Mouse (Mus musculus) ES-Bruce4 (cell line): ENCODE results near the gene Ptges2. TPM values are rescaled to one million over a fixed set of nuclear protein-coding genes. Genes with fewer than 3 reads are reported as not detected.

Source experiments
- H3K27ac ChIP-seq: 2 replicates; pipeline ENCODE4 v1.5.1; 2012; ENCODE audit warnings: low read length, inconsistent platforms; ENCODE audit not compliant: insufficient read depth
- H3K27me3 ChIP-seq: 2 replicates; pipeline ENCODE4 v1.6.1; 2012; ENCODE audit warnings: mild to moderate bottlenecking, low read length, inconsistent platforms; ENCODE audit not compliant: control insufficient read depth, poor library complexity, insufficient read depth, severe bottlenecking
- H3K36me3 ChIP-seq: 2 replicates; pipeline ENCODE4 v1.6.1; 2012; ENCODE audit warnings: inconsistent platforms, mild to moderate bottlenecking, low read length, moderate library complexity; ENCODE audit not compliant: control insufficient read depth, poor library complexity, insufficient read depth, severe bottlenecking
- H3K4me1 ChIP-seq: one replicate; pipeline ENCODE4 v1.8.1; 2011; ENCODE audit warnings: low read length; ENCODE audit not compliant: control insufficient read depth, insufficient read depth
- H3K4me3 ChIP-seq: 2 replicates; pipeline ENCODE4 v1.5.1; 2011; ENCODE audit warnings: low read depth, mild to moderate bottlenecking, low read length
- H3K9ac ChIP-seq: 2 replicates; pipeline ENCODE4 v1.6.1; 2012; ENCODE audit warnings: low read depth, mild to moderate bottlenecking, inconsistent platforms; ENCODE audit not compliant: poor library complexity, severe bottlenecking
- H3K9me3 ChIP-seq: replicated peaks from 2 replicates; pipeline ENCODE4 v1.6.1; 2012; ENCODE audit warnings: mild to moderate bottlenecking, low read length, inconsistent platforms; ENCODE audit not compliant: control insufficient read depth, poor library complexity, insufficient read depth, severe bottlenecking
- CTCF ChIP-seq: IDR thresholded peaks from one replicate; pipeline ENCODE4 v1.8.1; 2011; ENCODE audit warnings: low read depth, low read length
- EP300 ChIP-seq: IDR thresholded peaks from 2 replicates; pipeline ENCODE4 v1.6.1; 2011; ENCODE audit warnings: low read depth, low read length; ENCODE audit not compliant: insufficient read depth
- POLR2A ChIP-seq: IDR thresholded peaks from one replicate; pipeline ENCODE4 v1.8.1; 2011; ENCODE audit warnings: low read length; ENCODE audit not compliant: insufficient read depth
- polyA plus RNA-seq: library from polyadenylated mRNA; stranded (reverse); fragments of >200 nt; gene quantifications from 2 replicates; pipeline ENCODE4 v1.2.4, GENCODE M21; 2011; ENCODE audit warnings: low read depth; ENCODE audit not compliant: missing spikeins, insufficient read depth, insufficient read length

The Ptges2 gene
- polyA plus RNA-seq, 1 experiment: 22.2 TPM

DNA sequence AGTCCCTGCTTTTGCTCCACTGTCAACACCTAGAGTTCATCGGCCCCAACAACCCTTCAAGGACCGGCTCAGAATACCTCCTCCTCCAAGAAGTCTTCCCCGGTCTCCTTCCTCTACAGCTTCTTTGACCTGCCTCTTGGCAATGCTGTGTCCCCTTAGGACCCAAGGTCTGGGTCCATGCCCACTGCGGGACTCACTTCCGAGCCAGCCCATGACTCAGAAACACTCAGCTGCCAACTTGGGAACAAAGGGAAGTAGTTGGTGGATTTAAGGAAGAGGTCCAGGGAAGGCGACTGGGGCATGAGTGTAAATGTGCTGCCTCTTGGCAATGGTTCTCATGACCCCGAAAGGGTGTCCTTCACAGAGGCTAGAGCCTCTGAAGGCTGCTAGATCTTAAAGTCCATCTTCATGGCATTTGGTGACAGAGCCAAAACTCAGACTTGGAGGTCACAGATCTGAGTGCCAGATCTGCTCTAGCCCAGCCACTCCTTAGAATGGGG, 15.6 kb upstream of the Ptges2 start:
- Histone ChIP-seq H3K36me3 (no peaks in the 10 kb centered on the region), H3K4me1 (no peaks in the 10 kb centered on the region), H3K9ac (no peak overlapping the region), H3K27me3 (no peaks in the 10 kb centered on the region), H3K4me3 (no peak overlapping the region), H3K9me3 (no peaks in the 10 kb centered on the region), H3K27ac (no peak overlapping the region)
- TF ChIP-seq EP300: no peak
- TF ChIP-seq POLR2A: no peak
- TF ChIP-seq CTCF: no peak

DNA sequence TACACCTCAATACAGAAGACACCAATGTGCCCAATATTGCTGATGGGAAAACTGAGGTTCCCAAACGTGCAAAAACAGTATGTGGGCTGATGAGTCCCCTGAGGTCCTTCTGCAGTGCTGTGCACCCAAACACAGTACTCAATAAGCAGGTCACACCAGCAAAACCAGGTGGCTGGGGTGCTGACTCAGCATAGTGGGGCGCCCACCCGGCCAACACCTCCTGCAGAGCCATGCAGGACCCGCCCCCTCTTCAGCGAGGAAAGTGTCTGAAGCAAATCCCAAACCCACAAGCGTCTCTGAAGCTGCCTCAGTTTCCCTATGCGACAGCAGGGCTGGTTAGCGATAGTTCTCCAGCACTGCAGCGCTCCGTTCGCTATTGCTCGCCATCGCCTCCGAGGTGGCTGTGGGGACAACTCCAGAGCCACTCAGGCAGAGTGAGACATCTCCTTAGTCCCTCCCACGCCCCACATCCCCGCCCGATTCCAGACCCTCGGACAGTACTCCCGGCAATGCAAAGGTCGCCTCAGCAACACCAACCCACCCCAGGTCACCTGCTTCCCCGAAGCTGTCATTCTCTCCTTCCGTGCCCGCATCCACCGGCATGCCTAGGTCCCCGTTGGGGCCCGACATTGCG, 14.4 kb upstream of the Ptges2 start:
- no peak overlapping the region for H3K27ac ChIP-seq

DNA sequence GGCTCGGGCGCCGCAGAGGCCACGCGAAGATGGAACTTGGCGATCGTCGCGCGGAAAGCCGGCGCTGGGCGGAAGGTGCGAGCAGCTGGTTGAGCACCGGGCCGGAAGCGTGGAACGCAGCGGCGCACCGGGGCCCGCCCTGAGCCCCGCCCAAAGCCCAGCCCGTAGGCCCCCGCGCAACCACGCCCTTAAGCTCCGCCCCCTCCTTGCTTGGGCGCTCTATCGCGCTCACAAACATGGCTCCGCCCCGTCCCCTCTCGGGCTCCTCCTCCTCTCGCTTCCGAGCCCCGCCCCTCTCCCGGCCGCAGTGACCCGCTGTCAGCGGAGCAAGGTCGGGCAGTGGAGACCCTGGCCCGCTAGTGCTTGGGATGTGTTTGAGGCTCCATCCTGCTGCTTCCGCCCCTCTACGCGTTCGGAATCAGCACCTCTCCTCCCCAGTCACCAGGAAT, 13.9 kb upstream of the Ptges2 start, which contains the start of gene 1110008P14Rik:
TSS of gene 1110008P14Rik (minus strand) at position 164 of the 449 bp plus-strand sequence.
- Histone ChIP-seq H3K27me3 (no peaks in the 10 kb centered on the region), H3K9me3 (no peaks in the 10 kb centered on the region), H3K4me3 (peak within 1 kb of the TSS; percentile 79), H3K9ac (peak within 1 kb of the TSS; percentile 57), H3K4me1 (no peaks in the 10 kb centered on the region), H3K36me3 (no peaks in the 10 kb centered on the region), H3K27ac (no peak within 1 kb of the TSS)
- TF ChIP-seq EP300 (no peak), CTCF (no peak), POLR2A (no peak)

More for the DNA sequence above, 14.4 kb upstream of the Ptges2 start:
- Histone ChIP-seq H3K4me1 (no peaks in the 10 kb centered on the region), H3K4me3 (peak overlapping the region; percentile 79), H3K27me3 (no peaks in the 10 kb centered on the region), H3K9ac (peak overlapping the region; percentile 57), H3K9me3 (no peaks in the 10 kb centered on the region), H3K36me3 (no peaks in the 10 kb centered on the region)
- TF ChIP-seq CTCF: no peak
- TF ChIP-seq EP300: no peak
- TF ChIP-seq POLR2A: no peak

DNA sequence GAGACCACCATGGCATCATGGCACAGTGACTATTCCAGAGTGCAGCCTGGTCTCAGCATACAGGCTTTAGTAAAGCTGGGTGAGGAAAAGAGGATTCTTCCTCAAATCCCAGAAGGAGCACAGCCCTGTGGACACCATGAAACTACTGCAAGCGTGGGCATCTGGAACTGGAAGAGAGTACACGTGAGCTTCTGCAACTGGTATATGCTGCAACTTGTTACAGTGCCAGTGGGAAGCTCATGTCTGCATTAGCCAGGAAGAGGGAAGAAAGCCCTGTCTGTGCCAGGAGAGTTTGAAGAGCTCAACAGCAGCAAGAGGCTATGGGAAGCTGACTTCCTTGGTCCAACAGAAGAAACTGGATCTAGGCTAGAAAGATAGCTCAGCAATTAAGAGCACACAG, 13.0 kb upstream of the Ptges2 start:
- TF ChIP-seq POLR2A (no peak), CTCF (no peak), EP300 (no peak)
- no peak overlapping the region for H3K27ac ChIP-seq
- no peaks in the 10 kb centered on the region for H3K4me1 ChIP-seq
- H3K27me3 ChIP-seq: no peaks in the 10 kb centered on the region
- H3K36me3 ChIP-seq: no peaks in the 10 kb centered on the region
- H3K9ac ChIP-seq: no peak overlapping the region
- H3K4me3 ChIP-seq: no peak overlapping the region
- no peaks in the 10 kb centered on the region for H3K9me3 ChIP-seq

DNA sequence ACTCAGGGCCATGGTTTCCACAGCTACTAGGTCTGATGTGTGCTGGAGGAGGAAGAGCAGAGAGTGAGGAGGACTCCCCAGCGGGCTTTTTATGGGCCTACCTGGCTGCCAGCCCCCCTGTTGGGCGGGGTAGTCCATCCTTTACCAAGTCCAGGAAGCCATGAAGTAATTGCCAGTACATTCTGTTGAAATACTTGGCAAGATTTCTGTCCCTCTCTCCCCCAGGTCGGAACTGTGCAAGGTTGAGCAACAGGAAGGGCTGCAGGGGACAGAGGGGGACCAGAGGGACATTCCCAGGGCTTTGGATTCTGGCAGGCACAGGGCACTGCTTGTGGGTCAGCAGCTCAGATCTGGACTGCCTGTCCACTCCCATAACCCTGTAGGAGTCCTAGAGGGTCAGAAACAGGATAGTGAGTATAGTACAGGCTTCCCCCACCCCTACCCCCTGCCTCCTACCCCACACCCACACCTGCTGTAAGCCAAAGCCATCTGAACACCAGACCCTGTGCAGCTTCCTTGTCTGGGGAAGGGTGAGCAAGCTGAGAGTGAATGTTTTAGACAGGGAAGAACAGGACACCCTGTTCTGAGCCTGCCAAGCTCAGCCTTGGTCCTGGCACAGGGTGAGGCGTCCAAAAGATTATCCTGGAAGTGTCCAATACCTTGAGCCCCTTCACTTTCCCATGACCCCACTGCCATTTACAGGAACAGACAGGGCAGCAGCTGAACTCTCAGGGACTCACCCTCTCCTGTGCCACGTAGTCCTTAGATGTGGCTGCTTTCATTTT, 7.8 kb upstream of the Ptges2 start, which contains the start of gene Lcn2:
TSS of gene Lcn2 (minus strand) at position 547 of the 785 bp plus-strand sequence.
- Histone ChIP-seq H3K4me1 (no peaks in the 10 kb centered on the region), H3K9ac (no peak within 1 kb of the TSS), H3K27ac (no peak within 1 kb of the TSS), H3K36me3 (no peaks in the 10 kb centered on the region), H3K4me3 (no peak within 1 kb of the TSS), H3K9me3 (no peaks in the 10 kb centered on the region), H3K27me3 (no peaks in the 10 kb centered on the region)
- TF ChIP-seq CTCF: no peak
- no peak for TF ChIP-seq POLR2A
- no peak for TF ChIP-seq EP300

DNA sequence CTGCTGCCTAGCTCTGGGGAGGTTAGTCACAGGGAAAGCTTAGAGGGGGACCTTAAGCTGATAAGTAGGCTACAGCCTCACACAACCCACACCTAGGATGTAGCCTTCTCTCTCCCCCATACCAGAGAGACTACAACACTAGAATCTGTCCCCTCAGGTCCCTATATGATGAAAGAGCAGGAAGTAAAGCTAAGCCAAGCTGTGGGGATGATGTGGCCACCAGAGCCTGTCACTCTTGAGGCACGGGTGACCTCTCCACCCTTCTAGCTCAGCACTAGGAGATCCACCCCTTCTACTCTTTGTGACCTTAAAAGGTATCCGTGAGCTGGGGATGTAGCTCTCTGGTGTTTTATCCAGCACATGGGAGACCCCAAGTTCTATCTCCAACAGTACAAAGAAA, 6.5 kb upstream of the Ptges2 start:
- Histone ChIP-seq H3K9ac (no peak overlapping the region), H3K4me3 (no peak overlapping the region), H3K27me3 (no peaks in the 10 kb centered on the region), H3K4me1 (no peaks in the 10 kb centered on the region), H3K27ac (no peak overlapping the region), H3K9me3 (no peaks in the 10 kb centered on the region; the same call in 1 of the 2 replicates), H3K36me3 (no peaks in the 10 kb centered on the region)
- TF ChIP-seq EP300: no peak
- no peak for TF ChIP-seq POLR2A
- no peak for TF ChIP-seq CTCF
